Mouse (Mus musculus) cerebellum, postnatal 4 days (tissue): ENCODE results near the gene Robo2.
"Not testable (repeated sequence)": the region's sequence is repeated elsewhere in the genome, so short reads cannot be mapped to it uniquely, and the experiment has no call there.

Experiments used
- DNase-seq, 2 experiments: peaks; one replicate each; pipeline ENCODE4 v3.0.0; 2022; ENCODE audit warnings: low spot score in 2 of 2, mixed read lengths in 1 of 2

The Robo2 gene

DNA sequence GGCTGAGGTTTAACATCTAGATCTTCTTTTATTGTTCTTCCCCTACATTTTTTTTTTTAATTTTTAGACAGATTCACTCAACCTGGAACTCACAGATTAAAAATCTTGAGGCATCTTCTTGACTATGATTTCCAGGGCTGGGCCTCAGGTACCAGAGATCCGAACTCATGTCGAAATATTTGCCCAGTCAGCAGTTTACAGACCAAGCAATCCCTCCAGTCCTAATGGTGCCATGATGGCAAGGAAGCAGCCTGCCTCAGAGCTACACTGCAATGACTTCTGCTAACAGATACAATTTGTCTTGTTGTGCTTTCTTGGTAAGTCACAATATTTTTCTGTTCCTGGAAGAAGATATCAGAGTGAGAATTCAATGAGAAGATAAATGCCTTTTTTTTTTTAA, 327.4 kb downstream of the Robo2 start:
- no peak for DNase-seq

DNA sequence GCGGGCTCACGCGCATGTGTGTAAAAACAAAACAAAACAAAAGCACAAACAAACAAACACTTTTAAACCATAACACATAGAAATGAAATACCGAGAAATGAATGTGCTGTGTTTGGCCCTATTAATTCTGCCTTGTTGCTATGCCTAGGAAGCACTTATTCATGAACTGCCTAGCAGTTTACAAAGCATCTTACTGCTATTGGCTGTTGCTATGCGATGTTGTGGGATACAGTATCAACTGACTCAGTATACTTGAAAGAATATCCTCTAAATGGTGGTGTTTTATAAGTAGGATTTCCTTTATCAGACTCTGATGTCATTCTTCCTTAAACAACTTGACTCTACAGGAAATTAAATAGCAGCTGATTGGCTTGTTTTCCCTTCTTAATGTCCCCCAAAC, 339.0 kb downstream of the Robo2 start:
- DNase-seq: no peak

DNA sequence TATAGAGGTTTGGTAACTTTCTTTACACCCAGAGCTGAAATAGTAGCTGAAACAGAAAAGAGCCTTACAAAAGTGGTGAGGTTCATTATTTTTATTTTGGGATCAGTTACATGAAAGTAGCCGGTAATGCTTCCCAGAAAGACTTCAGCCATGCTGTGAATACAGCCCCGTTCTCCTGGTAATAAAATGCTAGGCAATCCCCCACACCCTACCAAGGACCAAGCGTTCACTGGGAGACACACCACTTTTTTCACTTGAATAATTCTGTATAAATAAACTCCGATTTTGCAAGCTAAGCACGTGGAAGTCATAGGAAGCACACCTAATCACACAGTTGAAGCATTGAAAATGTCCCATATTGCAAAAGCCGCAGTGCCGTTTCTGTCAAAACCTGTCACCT, 341.0 kb downstream of the Robo2 start:
- DNase-seq: no peak

DNA sequence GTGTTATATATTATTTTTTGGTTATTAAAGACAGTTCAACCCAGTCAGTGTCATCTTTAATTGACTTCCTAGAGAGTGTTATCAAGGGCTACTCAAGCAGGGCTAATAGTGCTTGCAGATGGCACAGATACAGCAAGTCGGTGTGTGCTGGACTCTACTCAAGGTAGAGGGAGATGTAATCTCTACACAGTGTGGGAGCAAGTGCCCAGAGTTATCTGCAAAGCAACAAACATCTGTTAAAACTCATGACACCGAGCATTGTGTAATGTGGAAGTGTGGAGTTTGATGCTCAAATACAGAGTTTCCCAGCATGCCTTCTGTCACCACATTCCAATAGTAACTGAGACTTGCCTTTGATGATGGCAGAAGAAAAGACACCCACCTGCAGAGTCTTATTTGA, 345.7 kb downstream of the Robo2 start:
- no peak for DNase-seq

DNA sequence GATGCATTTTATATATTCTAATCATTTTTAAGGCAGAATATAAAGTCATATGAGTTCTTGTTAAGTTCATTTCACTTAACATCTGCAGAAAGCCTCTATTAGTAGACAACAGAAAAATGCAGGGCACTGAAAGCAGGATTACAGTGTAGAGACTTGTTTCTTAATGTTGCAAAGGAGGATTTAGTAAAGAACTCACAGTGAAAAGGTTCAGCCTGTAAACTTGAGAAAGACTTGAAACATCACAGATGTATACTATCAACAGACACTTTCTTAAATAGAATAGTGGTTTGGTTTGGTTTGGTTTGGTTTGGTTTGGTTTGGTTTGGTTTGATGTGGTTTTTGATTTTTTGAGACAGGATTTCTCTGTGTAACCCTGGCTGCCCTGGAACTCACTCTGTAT, 349.7 kb downstream of the Robo2 start:
- DNase-seq: no peak

DNA sequence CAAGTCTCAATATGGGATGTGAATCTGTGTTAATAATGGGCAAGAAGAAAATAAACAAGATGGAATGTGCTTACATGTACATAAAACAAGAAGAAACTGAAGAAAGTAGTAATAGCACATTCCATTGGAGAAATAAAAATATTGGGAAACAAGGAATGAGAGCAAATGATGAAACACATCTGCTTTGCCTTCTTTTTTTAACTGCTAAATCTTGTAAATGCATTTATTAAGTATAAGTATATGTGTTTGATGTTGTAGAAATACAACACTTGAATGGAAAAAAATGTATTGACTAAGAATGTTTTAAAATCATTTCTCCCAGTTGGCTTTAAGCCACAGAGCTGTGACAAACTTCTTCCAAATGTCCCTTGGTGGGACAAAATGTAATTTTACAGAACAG, 350.1 kb downstream of the Robo2 start:
- DNase-seq: no peak

DNA sequence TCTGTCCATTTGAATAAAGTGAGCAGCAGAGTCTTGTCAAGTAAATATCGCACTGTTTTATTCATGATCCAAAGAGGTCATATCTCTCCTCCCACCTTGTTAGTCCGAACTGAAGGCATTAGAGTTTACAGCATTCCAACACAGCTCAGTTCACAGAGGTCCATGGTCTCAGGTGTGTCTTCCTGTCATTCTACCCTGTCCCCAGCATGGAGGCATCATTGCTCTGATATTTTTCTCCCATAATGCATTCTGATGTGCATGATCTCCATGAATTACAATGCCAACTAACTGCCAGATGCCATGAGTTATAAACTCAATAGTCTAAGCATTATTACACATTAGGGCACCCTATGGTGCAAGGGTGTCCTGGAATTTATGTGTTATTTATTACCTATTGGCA, 354.7 kb downstream of the Robo2 start:
- no peak for DNase-seq

DNA sequence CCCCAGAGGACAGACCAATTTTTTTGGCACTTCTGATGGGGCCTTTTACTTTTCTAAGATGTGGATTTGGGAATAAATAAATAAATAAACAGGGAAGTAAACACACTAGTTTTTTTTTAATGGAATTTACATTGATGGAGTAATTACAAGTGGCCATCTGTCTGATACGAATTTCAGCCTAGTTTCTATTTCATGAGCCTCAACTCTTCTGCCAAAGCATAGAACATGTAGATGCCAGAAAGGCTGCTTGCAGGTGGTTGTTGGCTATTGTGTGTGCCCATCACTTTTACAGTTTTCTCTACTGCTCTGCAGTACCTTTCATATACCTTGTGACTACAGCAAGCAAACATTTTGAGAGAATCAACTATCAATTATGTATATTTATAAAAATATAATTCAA, 355.4 kb downstream of the Robo2 start:
- no peak for DNase-seq

DNA sequence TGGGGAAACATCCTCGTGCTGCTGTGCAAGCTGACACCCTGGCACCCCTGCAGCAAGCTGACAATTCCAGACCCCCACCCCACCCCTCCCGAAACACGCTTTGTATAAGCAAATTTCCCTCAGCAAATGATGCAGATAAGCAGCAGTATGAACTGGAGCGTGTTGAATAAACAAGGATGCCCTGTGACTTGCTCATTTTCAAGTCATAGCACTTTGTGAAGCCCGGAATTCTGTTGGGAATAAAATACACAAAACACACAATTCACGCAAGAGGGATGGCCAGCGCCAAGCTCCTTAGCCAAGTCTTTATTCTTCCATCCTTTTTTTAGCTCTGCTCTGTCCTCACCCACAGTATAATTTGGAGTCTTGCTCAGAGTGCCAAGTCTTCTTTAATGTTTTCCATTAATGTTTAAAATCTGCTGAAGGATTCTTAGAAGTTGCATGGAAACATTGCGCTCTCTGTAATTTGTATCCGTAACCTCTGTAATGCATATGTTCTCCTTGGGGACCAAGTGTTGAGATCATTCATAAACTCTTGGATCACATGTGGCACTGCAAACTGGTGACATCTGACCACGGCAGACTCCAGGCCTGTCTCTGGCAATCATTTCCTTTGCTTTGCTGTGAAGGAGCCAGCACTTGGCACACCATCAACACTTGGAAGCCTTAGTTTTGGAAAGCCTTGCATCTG, 356.4 kb downstream of the Robo2 start:
- peak; percentile 26 to 82 for DNase-seq

DNA sequence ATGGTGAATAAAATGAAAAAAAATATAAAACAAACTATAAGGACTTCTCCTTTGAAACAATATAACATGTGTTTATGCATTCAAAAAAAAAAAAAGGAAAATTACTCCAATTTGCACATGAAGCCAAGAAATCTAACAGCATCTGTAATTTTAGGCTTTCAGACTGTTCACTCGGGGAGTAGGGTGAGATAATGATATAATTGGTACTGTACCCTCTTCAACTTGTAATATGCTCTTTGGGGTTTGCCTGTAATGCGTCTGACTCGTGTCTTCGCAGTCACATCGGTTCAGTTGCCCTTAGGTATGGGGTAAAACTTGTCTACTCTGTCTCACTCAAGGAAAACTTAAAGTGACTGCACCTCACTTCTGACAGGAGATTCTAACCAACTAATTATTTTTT, 362.2 kb downstream of the Robo2 start:
- DNase-seq: no peak

DNA sequence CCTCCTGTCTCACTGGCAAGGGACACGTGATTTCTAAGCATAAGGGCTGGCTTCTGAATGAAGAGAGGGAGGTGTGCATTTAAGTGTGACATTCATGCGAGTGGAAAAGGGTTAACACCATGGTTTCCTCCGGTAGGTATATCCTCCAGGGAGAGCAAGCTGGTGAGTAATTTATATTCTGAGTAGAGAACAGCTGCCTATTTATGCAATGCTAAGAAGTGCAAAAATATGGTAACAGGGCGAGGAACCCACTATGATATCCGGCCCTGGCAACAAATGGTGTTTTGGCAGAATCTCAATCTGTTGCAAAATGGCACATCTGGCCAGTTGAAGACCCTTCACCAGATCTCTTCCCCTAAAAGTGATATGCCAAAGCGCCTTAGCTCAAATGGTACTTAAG, 362.6 kb downstream of the Robo2 start:
- DNase-seq: no peak

DNA sequence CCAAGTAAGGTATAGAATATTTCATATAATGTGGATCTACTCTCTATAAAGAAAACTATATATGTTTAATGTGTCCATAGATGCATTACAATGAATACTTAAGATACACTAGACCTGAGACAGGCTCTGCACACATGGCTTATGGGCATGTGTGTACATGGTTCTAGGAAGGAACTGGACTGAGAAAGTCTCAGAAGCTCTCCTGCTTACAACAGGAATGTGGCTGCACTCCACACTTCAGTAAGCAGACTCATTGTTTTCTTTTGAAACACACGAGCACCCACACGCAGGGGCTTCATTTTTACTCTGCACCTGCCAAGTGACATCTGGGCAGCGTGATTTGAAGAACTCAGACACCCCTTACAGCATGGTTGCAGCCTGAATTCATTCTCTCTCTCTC, 364.4 kb downstream of the Robo2 start:
- no peak for DNase-seq

DNA sequence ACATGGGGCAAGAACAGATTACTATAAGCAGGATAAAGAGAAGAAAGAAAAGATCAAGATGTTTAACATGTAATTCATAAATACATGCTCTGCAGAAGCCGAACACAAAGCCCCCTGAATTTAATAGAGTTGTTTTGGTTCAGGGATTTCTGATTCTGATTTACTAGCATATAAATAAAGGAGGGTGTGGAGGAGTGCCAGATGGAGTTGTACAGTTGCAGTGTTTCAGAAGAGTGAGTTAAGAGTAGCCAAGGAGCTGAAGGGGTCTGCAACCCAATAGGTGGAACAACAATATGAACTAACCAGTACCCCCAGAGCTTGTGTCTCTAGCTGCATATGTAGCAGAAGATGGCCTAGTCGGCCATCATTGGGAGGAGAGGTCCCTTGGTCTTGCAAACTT, 370.8 kb downstream of the Robo2 start:
- DNase-seq: not testable (repeated sequence)

DNA sequence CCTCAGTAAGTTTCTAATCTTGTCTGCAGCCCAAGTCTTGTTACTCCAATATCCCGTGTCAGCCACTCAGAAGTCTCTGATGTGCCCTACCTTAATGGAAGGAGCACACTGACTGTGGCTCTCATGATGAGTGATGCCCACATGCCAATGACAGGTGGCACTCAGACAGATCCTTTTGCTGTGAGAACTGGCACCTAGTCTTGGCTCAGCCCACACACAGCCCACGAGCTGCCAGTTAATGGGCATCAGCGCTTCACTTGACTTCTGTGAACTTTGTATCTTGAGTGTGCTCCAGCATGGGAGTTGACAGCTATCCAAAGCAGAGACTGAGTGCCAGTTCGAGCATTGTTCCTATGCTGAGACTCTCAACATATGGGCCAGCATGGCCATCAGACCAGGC, 383.8 kb downstream of the Robo2 start:
- DNase-seq: peak in 1 of 2 experiments; percentile 34

DNA sequence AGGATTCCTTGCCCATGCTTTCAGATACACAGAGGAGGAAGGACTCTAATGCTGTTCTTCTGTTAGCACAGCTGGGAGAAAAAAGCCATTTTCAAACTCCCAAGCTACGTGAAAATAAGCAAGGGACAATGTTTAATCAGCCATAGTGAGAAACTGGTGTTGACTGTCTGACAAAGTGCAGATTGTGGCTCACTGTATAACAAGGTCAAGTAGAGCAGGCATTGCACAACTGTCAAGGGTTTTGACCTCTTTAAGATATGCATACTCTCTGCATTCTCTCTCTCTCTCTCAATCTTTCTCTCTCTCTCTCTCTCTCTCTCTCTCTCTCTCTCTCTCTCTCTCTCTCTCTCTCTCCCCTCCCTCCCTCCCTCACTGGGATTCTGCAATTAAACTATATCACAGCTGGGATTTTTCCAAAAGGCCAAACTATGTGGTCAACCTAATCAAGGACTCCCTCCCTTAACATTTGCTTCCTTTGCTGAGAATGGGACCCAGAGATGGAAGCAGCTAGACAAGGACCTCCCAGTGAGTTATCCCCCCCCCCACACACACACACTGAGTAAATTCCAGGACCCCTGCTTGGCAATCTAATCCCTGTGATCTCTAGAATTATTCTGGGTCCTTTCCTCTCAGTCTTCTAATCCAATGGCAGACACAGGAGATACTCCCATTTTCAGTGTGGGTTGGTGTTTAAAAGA, 389.2 kb downstream of the Robo2 start:
- no peak for DNase-seq

DNA sequence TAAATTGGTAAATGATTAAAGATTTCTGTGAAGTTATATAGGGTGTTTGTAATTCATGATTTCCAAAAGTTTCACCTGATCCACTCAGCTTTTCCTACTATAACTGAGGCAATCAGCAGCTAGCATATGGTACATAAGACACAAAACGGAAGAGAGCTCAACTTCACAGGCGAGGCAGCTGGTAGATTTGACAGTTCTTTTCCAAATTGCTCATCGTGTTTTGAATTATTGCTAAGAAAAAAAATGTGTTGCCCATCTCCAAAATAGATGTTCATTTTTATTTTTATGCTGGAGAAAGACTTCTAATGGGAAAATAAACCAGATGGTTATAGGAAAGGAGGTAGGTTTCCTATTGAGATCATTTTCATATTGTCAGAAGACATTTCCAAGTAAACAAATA, 405.9 kb downstream of the Robo2 start:
- no peak for DNase-seq

DNA sequence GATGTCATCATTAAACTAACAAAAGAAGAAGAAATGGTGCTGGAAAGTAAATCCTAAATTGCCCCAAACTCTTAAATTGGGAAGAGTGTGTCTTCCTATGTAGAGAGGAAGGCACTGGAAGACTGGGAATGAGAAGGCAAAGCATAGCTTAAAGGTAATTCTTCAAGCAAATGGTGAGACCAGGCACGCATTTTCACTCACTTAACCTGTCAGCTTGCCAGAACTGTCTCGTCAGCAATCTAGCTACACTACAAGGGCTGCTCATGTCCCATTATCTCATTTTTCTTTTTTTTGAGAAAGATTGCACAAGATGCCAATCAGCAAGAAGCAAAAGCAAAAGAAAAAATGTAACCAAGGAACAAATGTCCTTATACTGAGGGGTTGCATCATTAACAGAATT, 410.3 kb downstream of the Robo2 start:
- DNase-seq: no peak

DNA sequence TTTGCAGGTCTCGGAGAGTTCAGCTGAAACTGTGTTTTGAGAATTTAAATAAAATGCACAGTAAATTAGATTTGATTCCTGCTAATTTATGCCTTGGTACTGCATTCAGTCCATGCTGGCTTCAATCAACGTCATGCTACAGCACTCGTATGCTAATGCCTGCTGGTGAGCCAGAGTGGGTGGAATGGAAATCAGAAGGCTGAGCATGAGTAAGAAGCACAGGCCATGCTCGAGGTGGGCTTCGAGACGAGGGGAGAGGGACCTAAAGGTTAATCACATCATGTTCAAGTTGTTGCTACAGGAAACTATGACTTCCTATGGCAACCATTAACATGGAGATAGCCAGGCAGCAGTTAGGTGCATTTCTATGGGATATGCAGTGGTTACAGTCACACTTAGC, 420.4 kb downstream of the Robo2 start:
- DNase-seq: no peak

DNA sequence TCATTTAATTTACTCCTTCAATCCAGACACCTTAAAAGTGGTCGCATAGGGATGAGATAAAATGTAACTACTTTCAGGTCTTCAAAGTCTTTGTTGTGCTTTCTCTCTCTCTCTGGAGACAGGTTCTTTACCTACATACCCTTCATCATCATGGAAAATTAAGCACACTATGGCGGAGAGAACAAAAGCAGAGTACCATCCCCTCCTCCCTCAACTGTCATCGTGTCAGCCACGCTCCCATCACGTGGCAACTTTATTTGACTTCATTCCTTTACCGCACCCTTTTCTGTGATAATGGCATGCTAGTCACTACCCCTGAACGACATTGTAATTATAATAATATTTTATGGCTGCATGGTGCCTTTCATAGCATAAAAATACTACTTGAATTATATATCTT, 442.1 kb downstream of the Robo2 start:
- DNase-seq: no peak

DNA sequence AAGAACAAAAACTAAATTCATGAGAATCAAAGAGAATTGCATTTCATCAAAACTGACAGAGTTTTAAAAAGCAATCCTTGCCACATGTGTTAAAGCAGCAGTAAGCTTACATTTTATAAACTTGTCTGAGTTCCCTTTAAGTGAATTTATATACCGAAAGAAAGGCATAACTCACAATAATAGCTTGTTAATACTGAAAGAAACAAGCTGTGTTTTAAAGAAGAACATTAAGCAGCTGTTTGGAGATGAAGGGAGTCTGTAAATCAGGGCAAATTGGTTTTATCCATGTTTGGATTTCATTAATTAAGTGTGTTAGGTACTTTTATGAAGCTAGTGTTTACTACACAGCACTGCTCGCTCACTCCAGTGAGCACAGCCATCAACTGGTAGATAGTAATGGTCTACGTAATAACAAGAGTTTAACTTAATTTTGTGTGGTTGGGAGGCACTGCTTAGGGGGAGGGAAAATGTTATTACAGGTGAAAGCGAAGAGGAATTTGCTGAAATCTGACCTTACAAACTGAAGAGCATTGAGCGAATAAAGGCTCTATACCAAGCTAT, 447.2 kb downstream of the Robo2 start:
- no peak for DNase-seq

DNA sequence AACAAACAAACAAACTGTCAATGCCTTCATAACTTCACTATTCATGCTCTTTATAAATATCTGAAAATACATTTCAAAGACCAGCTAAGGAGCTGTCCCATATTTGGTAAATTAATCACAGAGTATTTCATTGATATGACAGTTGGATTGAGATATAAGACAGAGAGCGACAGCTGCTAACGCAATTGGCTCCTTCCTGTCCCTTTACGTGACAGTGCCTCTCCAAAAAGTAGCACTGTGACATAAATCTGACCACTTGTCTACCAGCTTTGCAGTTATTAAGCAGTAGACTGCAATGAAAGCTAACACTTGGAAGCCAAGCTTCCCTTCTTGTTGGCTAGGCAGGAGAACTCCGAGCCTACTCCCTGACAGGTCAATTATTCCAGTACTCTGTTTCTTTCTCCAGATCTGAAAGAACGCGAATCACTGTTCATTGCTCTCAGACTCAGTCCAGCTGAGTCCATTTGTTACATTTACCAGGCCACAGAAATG, 452.1 kb downstream of the Robo2 start:
- DNase-seq: no peak

DNA sequence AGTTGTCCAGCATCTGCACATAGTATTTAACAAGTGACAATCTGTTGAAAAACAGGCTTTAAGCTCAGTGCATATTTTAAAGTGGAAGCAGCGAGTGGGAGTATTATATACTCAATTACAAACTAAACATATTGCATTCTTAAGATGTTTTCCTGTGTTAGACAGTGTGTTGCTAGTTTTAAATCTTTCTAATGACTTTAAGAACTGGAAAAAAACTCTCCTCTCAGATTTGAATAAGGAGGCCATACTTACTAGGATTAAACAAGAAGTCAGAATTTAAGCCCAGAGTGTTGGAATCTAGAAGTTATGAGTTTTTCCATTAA, 453.1 kb downstream of the Robo2 start:
- no peak for DNase-seq
